Mouse (Mus musculus): Measurements from ENCODE around the gene 2210016L21Rik. TPM values are rescaled to one million over a fixed set of nuclear protein-coding genes. Genes with fewer than 3 reads are reported as not detected.

2210016L21Rik gene
- total and polyA plus RNA-seq, 3 experiments: 16.2 to 46.1 TPM; not detected in 1

DNA sequence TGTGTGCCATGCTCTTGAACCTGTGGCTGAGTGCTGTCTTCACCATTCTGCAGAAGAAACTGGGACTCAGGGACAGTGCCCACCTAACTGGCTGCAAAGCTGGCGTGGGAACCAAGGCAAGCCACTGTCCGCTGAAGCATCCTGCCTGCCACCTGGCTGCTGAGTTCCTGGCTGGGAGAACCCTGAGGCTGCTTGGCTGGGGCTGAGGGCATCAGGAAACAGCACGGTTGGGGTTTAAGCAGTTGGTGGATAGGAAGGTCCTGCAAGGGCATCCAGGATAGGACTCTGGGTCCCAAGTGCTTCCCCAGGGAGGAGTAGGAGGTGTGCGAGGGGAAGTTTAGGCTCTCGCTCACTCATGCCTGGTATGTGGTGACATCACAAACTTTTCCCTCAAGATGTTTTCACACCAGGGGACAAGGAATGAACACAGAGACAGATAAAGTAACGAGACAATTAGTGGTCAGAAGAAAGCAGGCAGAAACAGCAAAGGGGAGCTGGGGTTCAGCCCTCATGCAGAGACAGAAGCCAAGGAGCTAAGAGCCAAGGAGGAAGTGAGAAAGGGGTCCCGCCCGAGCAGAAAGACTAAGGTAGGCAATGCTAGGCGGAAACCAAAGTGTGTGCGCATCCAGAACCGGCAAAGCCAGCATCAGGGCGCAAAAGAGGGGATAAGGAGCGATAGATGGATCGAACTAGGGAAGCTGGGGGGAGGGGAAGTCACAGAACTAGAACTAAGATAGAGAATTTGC, 25.7 kb downstream of the 2210016L21Rik start:
- H3K27ac ChIP-seq (ENCODE audit: control insufficient read depth, low read depth, low read length): no peak overlapping the region
- H3K4me1 ChIP-seq (ENCODE audit: control insufficient read depth in 1 of 2, insufficient read depth in 2 of 2, low read length in 2 of 2): peaks cover 0 to 11% of the 10 kb centered on the region in 2 experiments; a peak in 3 of 4 replicates
- no peak overlapping the region for H3K4me3 ChIP-seq (ENCODE audit: control insufficient read depth in 1 of 2, insufficient read depth in 1 of 2, low read depth in 2 of 2, low read length in 2 of 2)
- no peaks in the 10 kb centered on the region for H3K9me3 ChIP-seq (replicated peaks; ENCODE audit: insufficient read depth, low read length)
- no peak overlapping the region for H3K9ac ChIP-seq (ENCODE audit: control insufficient read depth, low read depth, low read length, poor library complexity, severe bottlenecking)
- no peak for TF ChIP-seq RAD21 (IDR thresholded peaks at IDR 0.05; ENCODE audit: low read depth, low read length)
- TF ChIP-seq ZNF384 (IDR thresholded peaks at IDR 0.05; ENCODE audit: low read depth, low read length): no peak
- TF ChIP-seq KAT2A (conservative IDR thresholded peaks at IDR 0.05; ENCODE audit: low read depth, low read length): no peak
- no peak for TF ChIP-seq TAL1 (IDR thresholded peaks at IDR 0.05; ENCODE audit: low read length)
- TF ChIP-seq MYC (IDR thresholded peaks at IDR 0.05; ENCODE audit: low read depth, low read length): no peak
- no peak for TF ChIP-seq E2F4 (IDR thresholded peaks at IDR 0.05; ENCODE audit: borderline replicate concordance, low read depth, low read length)
- TF ChIP-seq TBP (IDR thresholded peaks at IDR 0.05; ENCODE audit: low read depth, low read length): no peak
- no peak for TF ChIP-seq JUND (IDR thresholded peaks at IDR 0.05; ENCODE audit: low read depth, low read length)
- TF ChIP-seq CTCF (IDR thresholded peaks at IDR 0.05 in 2 of 3, conservative IDR thresholded peaks at IDR 0.05 in 1 of 3; ENCODE audit: control insufficient read depth in 1 of 3, insufficient read depth in 1 of 3, low read depth in 2 of 3, low read length in 3 of 3, poor library complexity in 1 of 3, severe bottlenecking in 1 of 3): no peak
- peaks cover 0 to 7% of the 10 kb centered on the region in 2 experiments; a peak in 2 of 4 replicates for H3K36me3 ChIP-seq (ENCODE audit: control insufficient read depth in 1 of 2, insufficient read depth in 2 of 2, low read length in 2 of 2)
- no peak for DNase-seq (ENCODE audit: low read depth, low spot score)
- no peaks in the 10 kb centered on the region for H3K79me2 ChIP-seq (ENCODE audit: control insufficient read depth, insufficient read depth, low read length, poor library complexity)
- no peaks in the 10 kb centered on the region; a peak in 1 of 4 replicates for H3K27me3 ChIP-seq (ENCODE audit: control insufficient read depth in 1 of 2, insufficient read depth in 2 of 2, low read length in 2 of 2)

DNA sequence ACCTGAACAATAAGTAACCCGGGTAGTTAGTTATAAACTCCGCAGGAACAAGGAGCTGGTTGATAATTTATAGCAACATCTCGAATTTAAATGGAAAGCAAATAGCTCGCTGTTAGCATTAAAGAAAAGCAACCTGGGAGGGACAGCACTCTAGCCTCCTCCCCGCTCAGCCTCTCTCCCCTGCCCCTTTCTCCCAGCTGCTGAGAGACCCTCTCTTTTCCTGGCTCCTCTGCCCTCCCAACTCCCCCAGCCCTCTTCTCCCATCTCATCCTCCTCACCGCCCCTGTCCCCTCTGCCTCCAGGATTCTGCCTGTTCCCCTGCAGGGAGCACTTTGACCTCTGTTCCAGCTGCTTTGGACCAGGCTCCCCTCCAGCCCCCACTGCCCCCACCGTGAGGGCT, 26.7 kb downstream of the 2210016L21Rik start:
- H3K27ac ChIP-seq (ENCODE audit: control insufficient read depth, low read depth, low read length): no peak overlapping the region
- no peaks in the 10 kb centered on the region for H3K79me2 ChIP-seq (ENCODE audit: control insufficient read depth, insufficient read depth, low read length, poor library complexity)
- no peak for TF ChIP-seq NELFE (IDR thresholded peaks at IDR 0.05; ENCODE audit: low read depth, low read length)
- no peak for TF ChIP-seq UBTF (IDR thresholded peaks at IDR 0.05; ENCODE audit: borderline replicate concordance, insufficient read depth, low read depth, low read length)
- no peak for TF ChIP-seq SIN3A (IDR thresholded peaks at IDR 0.05; ENCODE audit: low read length)
- TF ChIP-seq EP300 (IDR thresholded peaks at IDR 0.05; ENCODE audit: low read depth in 1 of 2, low read length in 2 of 2): no peak
- TF ChIP-seq RAD21 (IDR thresholded peaks at IDR 0.05; ENCODE audit: low read depth, low read length): no peak
- no peak overlapping the region for H3K4me3 ChIP-seq (ENCODE audit: control insufficient read depth in 1 of 2, insufficient read depth in 1 of 2, low read depth in 2 of 2, low read length in 2 of 2)
- no peaks in the 10 kb centered on the region for H3K9me3 ChIP-seq (replicated peaks; ENCODE audit: insufficient read depth, low read length)
- H3K36me3 ChIP-seq (ENCODE audit: control insufficient read depth in 1 of 2, insufficient read depth in 2 of 2, low read length in 2 of 2): peaks cover 0 to 7% of the 10 kb centered on the region in 2 experiments; a peak in 2 of 4 replicates
- peaks cover 0 to 11% of the 10 kb centered on the region in 2 experiments; a peak in 3 of 4 replicates for H3K4me1 ChIP-seq (ENCODE audit: control insufficient read depth in 1 of 2, insufficient read depth in 2 of 2, low read length in 2 of 2)
- no peak overlapping the region for H3K9ac ChIP-seq (ENCODE audit: control insufficient read depth, low read depth, low read length, poor library complexity, severe bottlenecking)
- no peaks in the 10 kb centered on the region; a peak in 1 of 4 replicates for H3K27me3 ChIP-seq (ENCODE audit: control insufficient read depth in 1 of 2, insufficient read depth in 2 of 2, low read length in 2 of 2)
- no peak for DNase-seq (ENCODE audit: low read depth, low spot score)

DNA sequence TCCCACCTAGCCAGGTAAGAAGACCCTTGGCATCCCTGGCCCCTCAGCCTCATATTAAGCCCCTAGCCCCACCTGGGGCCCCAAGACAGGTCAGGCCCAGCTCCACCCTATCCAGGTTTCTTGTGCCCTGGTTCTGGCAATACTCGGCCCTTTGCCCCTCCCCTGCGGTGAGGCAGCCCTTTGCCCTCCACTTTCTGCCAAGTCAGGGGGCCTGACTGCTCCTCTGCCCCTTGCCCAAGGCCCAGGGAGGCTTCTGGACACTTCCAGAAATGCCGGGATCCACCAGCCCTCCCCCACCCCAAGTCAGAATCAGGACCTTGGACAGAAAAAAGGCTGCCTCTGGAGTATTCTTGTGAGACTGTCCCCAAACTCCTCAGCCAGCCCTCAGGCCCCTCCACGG, 27.1 kb downstream of the 2210016L21Rik start:
- no peak for DNase-seq (ENCODE audit: low read depth, low spot score)
- Histone ChIP-seq H3K9ac (ENCODE audit: control insufficient read depth, low read depth, low read length, poor library complexity, severe bottlenecking) (no peak overlapping the region), H3K27me3 (ENCODE audit: control insufficient read depth in 1 of 2, insufficient read depth in 2 of 2, low read length in 2 of 2) (no peaks in the 10 kb centered on the region; a peak in 1 of 4 replicates), H3K36me3 (ENCODE audit: control insufficient read depth in 1 of 2, insufficient read depth in 2 of 2, low read length in 2 of 2) (peaks cover 0 to 6% of the 10 kb centered on the region in 2 experiments; a peak in 2 of 4 replicates), H3K79me2 (ENCODE audit: control insufficient read depth, insufficient read depth, low read length, poor library complexity) (no peaks in the 10 kb centered on the region), H3K4me3 (ENCODE audit: control insufficient read depth in 1 of 2, insufficient read depth in 1 of 2, low read depth in 2 of 2, low read length in 2 of 2) (no peak overlapping the region), H3K27ac (ENCODE audit: control insufficient read depth, low read depth, low read length) (no peak overlapping the region), H3K9me3 (replicated peaks; ENCODE audit: insufficient read depth, low read length) (no peaks in the 10 kb centered on the region), H3K4me1 (ENCODE audit: control insufficient read depth in 1 of 2, insufficient read depth in 2 of 2, low read length in 2 of 2) (peaks cover 0 to 11% of the 10 kb centered on the region in 2 experiments; a peak in 3 of 4 replicates)
- TF ChIP-seq EP300 (IDR thresholded peaks at IDR 0.05; ENCODE audit: low read depth in 1 of 2, low read length in 2 of 2) (no peak), CHD1 (IDR thresholded peaks at IDR 0.05; ENCODE audit: low read depth, low read length) (no peak), GABPA (IDR thresholded peaks at IDR 0.05; ENCODE audit: low read depth, low read length) (no peak), POLR2AphosphoS2 (IDR thresholded peaks at IDR 0.05; ENCODE audit: low read length) (no peak), USF1 (IDR thresholded peaks at IDR 0.05; ENCODE audit: low read depth, low read length) (no peak)

All from MEL (cell line).